Mouse (Mus musculus) ES-E14 (cell line): Measurements from ENCODE around the gene Cntn3.

Source experiments
- CHD2 ChIP-seq: IDR thresholded peaks from 2 replicates; pipeline ENCODE4 v1.6.1; 2014; ENCODE audit warnings: mild to moderate bottlenecking, low read depth, low read length, inconsistent platforms
- HCFC1 ChIP-seq: IDR thresholded peaks from 2 replicates; pipeline ENCODE4 v1.6.1; 2012; ENCODE audit warnings: low read length, inconsistent platforms, borderline replicate concordance; ENCODE audit not compliant: insufficient read depth
- MAFK ChIP-seq: IDR thresholded peaks from 2 replicates; pipeline ENCODE4 v1.6.1; 2014; ENCODE audit warnings: mild to moderate bottlenecking, low read depth, low read length, inconsistent platforms; ENCODE audit not compliant: insufficient read depth
- ZC3H11A ChIP-seq: IDR thresholded peaks from 2 replicates; pipeline ENCODE4 v1.6.1; 2012; ENCODE audit warnings: low read depth, mild to moderate bottlenecking, inconsistent platforms, low read length, borderline replicate concordance
- ZNF384 ChIP-seq: IDR thresholded peaks from 2 replicates; pipeline ENCODE4 v1.6.1; 2012; ENCODE audit warnings: low read depth, low read length, inconsistent platforms

GRCm38 (mm10) chr6:102120003-102120402, 452.9 kb downstream of the Cntn3 start:
- TF ChIP-seq MAFK, result no peak
- no peak for TF ChIP-seq ZNF384
- no peak for TF ChIP-seq CHD2
- TF ChIP-seq ZC3H11A, result no peak
- no peak for TF ChIP-seq HCFC1
